Mouse (Mus musculus) liver, embryonic 11.5 days (tissue): ENCODE results near the gene Ptprt. TPM values are rescaled to one million over a fixed set of nuclear protein-coding genes. Genes with fewer than 3 reads are reported as not detected.

Source experiments
- ATAC-seq: fragments of 200-750 bp; cut with Nextera tagmentation; replicated peaks from 2 replicates; pipeline ENCODE4 v1.8.0; 2017; ENCODE audit warnings: moderate number of reproducible peaks, mild to moderate bottlenecking, moderate TSS enrichment, moderate library complexity; ENCODE audit not compliant: low FRiP score
- DNase-seq: peaks from one replicate; pipeline ENCODE4 v3.0.0-alpha.2; 2017; ENCODE audit warnings: low spot score
- H3K27ac ChIP-seq: fragments of 300-500 bp; sonication (generic); 2 replicates; pipeline ENCODE4 v1.5.1; 2014; ENCODE audit warnings: mild to moderate bottlenecking, low read depth, low read length, control low read depth
- H3K27me3 ChIP-seq: fragments of 300-500 bp; sonication (generic); replicated peaks from 2 replicates; pipeline ENCODE4 v1.6.1; 2014; ENCODE audit warnings: low read length, mixed read lengths; ENCODE audit not compliant: control insufficient read depth, insufficient read depth
- H3K36me3 ChIP-seq: fragments of 300-500 bp; sonication (generic); 2 replicates; pipeline ENCODE4 v1.6.1; 2014; ENCODE audit warnings: mild to moderate bottlenecking, low read length, moderate library complexity, mixed read lengths; ENCODE audit not compliant: control insufficient read depth, insufficient read depth
- H3K4me1 ChIP-seq: fragments of 300-500 bp; sonication (generic); replicated peaks from 2 replicates; pipeline ENCODE4 v1.6.1; 2014; ENCODE audit warnings: low read length, mixed read lengths; ENCODE audit not compliant: control insufficient read depth, insufficient read depth
- H3K4me2 ChIP-seq: fragments of 300-500 bp; sonication (generic); 2 replicates; pipeline ENCODE4 v1.6.1; 2014; ENCODE audit warnings: mild to moderate bottlenecking, control low read depth, moderate library complexity
- H3K4me3 ChIP-seq: fragments of 300-500 bp; sonication (generic); 2 replicates; pipeline ENCODE4 v1.5.1; 2014; ENCODE audit warnings: low read depth, low read length, control low read depth
- H3K9ac ChIP-seq: fragments of 300-500 bp; sonication (generic); 2 replicates; pipeline ENCODE4 v1.6.1; 2014; ENCODE audit warnings: low read depth, low read length, control low read depth
- H3K9me3 ChIP-seq: fragments of 300-500 bp; sonication (generic); 2 replicates; pipeline ENCODE4 v1.6.1; 2016; ENCODE audit warnings: low read length, inconsistent platforms, mixed read lengths; ENCODE audit not compliant: control insufficient read depth
- WGBS: fragments of 180-500 bp; shearing (Covaris S2); extraction: QIAGEN DNeasy Blood & Tissue Kit; methylation state at CpG from one replicate; pipeline ENCODE4 v1.1.7; 2014; 5-methylcytosine and 5-hydroxymethylcytosine counted together
- polyA plus RNA-seq: library from polyadenylated mRNA; unstranded; fragments of >200 nt; fragmentation: Nextera tagmentation; extraction: Ambion mirVana; gene quantifications from 2 replicates; pipeline ENCODE4 v1.2.1, GENCODE M21; 2014

Gene Ptprt
- polyA plus RNA-seq, 1 experiment from 2014 or later = 0.34 TPM

GRCm38 (mm10) chr2:162118041-162118440 is 542.9 kb downstream of the Ptprt start:
- Histone ChIP-seq H3K27ac (no peak overlapping the region), H3K4me3 (no peak overlapping the region), H3K27me3 (no peaks in the 10 kb centered on the region), H3K36me3 (no peaks in the 10 kb centered on the region), H3K9ac (no peak overlapping the region), H3K9me3 (no peaks in the 10 kb centered on the region), H3K4me2 (no peak overlapping the region), H3K4me1 (no peaks in the 10 kb centered on the region)
- WGBS = 69% methylated on average over 2 of the region's 2 CpGs
- DNase-seq (no peak), ATAC-seq (no peak)

GRCm38 (mm10) chr2:162082391-162082790 is 578.6 kb downstream of the Ptprt start:
- Histone ChIP-seq H3K4me1 (no peaks in the 10 kb centered on the region), H3K27ac (no peak overlapping the region), H3K27me3 (no peaks in the 10 kb centered on the region), H3K4me2 (no peak overlapping the region), H3K9me3 (no peaks in the 10 kb centered on the region), H3K9ac (no peak overlapping the region), H3K36me3 (no peaks in the 10 kb centered on the region), H3K4me3 (no peak overlapping the region)
- DNase-seq (no peak), ATAC-seq (no peak)
- 85% methylated on average over 3 of the region's 3 CpGs for WGBS

- ATAC-seq (no peak), DNase-seq (no peak)
- no peaks in the 10 kb centered on the region for H3K27me3 ChIP-seq
- 84% methylated on average over 1 of the region's 1 CpGs for WGBS
- no peaks in the 10 kb centered on the region for H3K36me3 ChIP-seq
- H3K9me3 ChIP-seq = no peaks in the 10 kb centered on the region
- H3K27ac ChIP-seq = no peak overlapping the region
- H3K4me1 ChIP-seq = no peaks in the 10 kb centered on the region
- no peak overlapping the region for H3K4me2 ChIP-seq
- no peak overlapping the region for H3K4me3 ChIP-seq
- no peak overlapping the region for H3K9ac ChIP-seq
Observed at GRCm38 (mm10) chr2:162080717-162081398, 580.1 kb downstream of the Ptprt start.

- Histone ChIP-seq H3K4me2 (no peak overlapping the region), H3K36me3 (no peaks in the 10 kb centered on the region), H3K27me3 (no peaks in the 10 kb centered on the region), H3K4me3 (no peak overlapping the region), H3K27ac (no peak overlapping the region), H3K9me3 (no peaks in the 10 kb centered on the region), H3K9ac (no peak overlapping the region), H3K4me1 (no peaks in the 10 kb centered on the region)
- ATAC-seq (no peak), DNase-seq (no peak)
- 89% methylated on average over 5 of the region's 5 CpGs for WGBS
Observed at GRCm38 (mm10) chr2:162078571-162079280, 582.2 kb downstream of the Ptprt start.

GRCm38 (mm10) chr2:162052816-162053215 is 608.1 kb downstream of the Ptprt start:
- H3K9ac ChIP-seq = no peak overlapping the region
- H3K36me3 ChIP-seq = no peaks in the 10 kb centered on the region

GRCm38 (mm10) chr2:162050198-162050597 is 610.7 kb downstream of the Ptprt start:
- H3K27ac ChIP-seq = no peak overlapping the region
- WGBS = 89% methylated on average over 4 of the region's 4 CpGs
- H3K4me3 ChIP-seq = no peak overlapping the region
- no peaks in the 10 kb centered on the region for H3K9me3 ChIP-seq
- no peaks in the 10 kb centered on the region for H3K27me3 ChIP-seq
- no peak overlapping the region for H3K9ac ChIP-seq
- H3K36me3 ChIP-seq = no peaks in the 10 kb centered on the region
- ATAC-seq (no peak), DNase-seq (no peak)
- H3K4me1 ChIP-seq = no peaks in the 10 kb centered on the region
- no peak overlapping the region for H3K4me2 ChIP-seq

More at GRCm38 (mm10) chr2:162052816-162053215, 608.1 kb downstream of the Ptprt start:
- no peaks in the 10 kb centered on the region for H3K27me3 ChIP-seq
- WGBS = 91% methylated on average over 3 of the region's 3 CpGs
- no peak for ATAC-seq
- no peak overlapping the region for H3K27ac ChIP-seq
- no peak for DNase-seq
- H3K4me3 ChIP-seq = no peak overlapping the region
- H3K4me1 ChIP-seq = no peaks in the 10 kb centered on the region
- H3K4me2 ChIP-seq = no peak overlapping the region
- H3K9me3 ChIP-seq = no peaks in the 10 kb centered on the region

- Histone ChIP-seq H3K36me3 (no peaks in the 10 kb centered on the region), H3K27me3 (no peaks in the 10 kb centered on the region), H3K9ac (no peak overlapping the region), H3K4me3 (no peak overlapping the region), H3K9me3 (no peaks in the 10 kb centered on the region), H3K27ac (no peak overlapping the region), H3K4me1 (no peaks in the 10 kb centered on the region), H3K4me2 (no peak overlapping the region)
- WGBS = 50% methylated on average over 4 of the region's 4 CpGs
- no peak for DNase-seq
- no peak for ATAC-seq
Observed at GRCm38 (mm10) chr2:162035615-162036014, 625.3 kb downstream of the Ptprt start.

- ATAC-seq (no peak), DNase-seq (no peak)
- Histone ChIP-seq H3K36me3 (no peaks in the 10 kb centered on the region), H3K27ac (no peak overlapping the region), H3K4me1 (no peaks in the 10 kb centered on the region), H3K4me2 (no peak overlapping the region), H3K9me3 (no peaks in the 10 kb centered on the region), H3K27me3 (no peaks in the 10 kb centered on the region), H3K9ac (no peak overlapping the region), H3K4me3 (no peak overlapping the region)
- 68% methylated on average over 4 of the region's 4 CpGs for WGBS
Observed at GRCm38 (mm10) chr2:162031636-162032035, 629.3 kb downstream of the Ptprt start.

- Histone ChIP-seq H3K4me2 (no peak overlapping the region), H3K27me3 (no peaks in the 10 kb centered on the region), H3K4me3 (no peak overlapping the region), H3K9me3 (no peaks in the 10 kb centered on the region), H3K9ac (no peak overlapping the region), H3K27ac (no peak overlapping the region), H3K36me3 (no peaks in the 10 kb centered on the region), H3K4me1 (no peaks in the 10 kb centered on the region)
- 57% methylated on average over 7 of the region's 7 CpGs for WGBS
- no peak for DNase-seq
- ATAC-seq = no peak
Observed at GRCm38 (mm10) chr2:162001016-162001415, 659.9 kb downstream of the Ptprt start.
